Mouse (Mus musculus) embryonic facial prominence, embryonic 11.5 days (tissue): ENCODE data around the gene Cpt1c. TPM values are rescaled to one million over a fixed set of nuclear protein-coding genes. Genes with fewer than 3 reads are reported as not detected.

Experiments used
- ATAC-seq: fragments of 200-750 bp; cut with Nextera tagmentation; replicated peaks from 2 replicates; pipeline ENCODE4 v1.8.0; 2017; ENCODE audit warnings: low read depth; ENCODE audit not compliant: insufficient number of reproducible peaks, low FRiP score, low TSS enrichment
- DNase-seq: peaks from one replicate; pipeline ENCODE4 v3.0.0-alpha.2; 2015; ENCODE audit warnings: low spot score
- H3K27ac ChIP-seq: fragments of 300-500 bp; sonication (generic); replicated peaks from 2 replicates; pipeline ENCODE4 v1.5.1; 2014; ENCODE audit warnings: mild to moderate bottlenecking, low read depth, low read length, control low read depth
- H3K27me3 ChIP-seq: fragments of 300-500 bp; sonication (generic); 2 replicates; pipeline ENCODE4 v1.6.1; 2014; ENCODE audit warnings: mild to moderate bottlenecking, low read length, moderate library complexity, mixed read lengths; ENCODE audit not compliant: control insufficient read depth, insufficient read depth
- H3K36me3 ChIP-seq: fragments of 300-500 bp; sonication (generic); replicated peaks from 2 replicates; pipeline ENCODE4 v1.6.1; 2014; ENCODE audit warnings: low read depth, mild to moderate bottlenecking, low read length, moderate library complexity, mixed read lengths; ENCODE audit not compliant: control insufficient read depth, insufficient read depth
- H3K4me1 ChIP-seq: fragments of 300-500 bp; sonication (generic); 2 replicates; pipeline ENCODE4 v1.6.1; 2014; ENCODE audit warnings: low read length, mixed read lengths; ENCODE audit not compliant: control insufficient read depth, insufficient read depth
- H3K4me2 ChIP-seq: fragments of 300-500 bp; sonication (generic); 2 replicates; pipeline ENCODE4 v1.6.1; 2014; ENCODE audit warnings: low read depth, mild to moderate bottlenecking, control low read depth, low read length, moderate library complexity
- H3K4me3 ChIP-seq: fragments of 300-500 bp; sonication (generic); 2 replicates; pipeline ENCODE4 v1.5.1; 2014; ENCODE audit warnings: low read depth, low read length, control low read depth
- H3K9ac ChIP-seq: fragments of 300-500 bp; sonication (generic); replicated peaks from 2 replicates; pipeline ENCODE4 v1.6.1; 2014; ENCODE audit warnings: mild to moderate bottlenecking, control low read depth, low read length
- H3K9me3 ChIP-seq: fragments of 300-500 bp; sonication (generic); replicated peaks from 2 replicates; pipeline ENCODE4 v1.6.1; 2016; ENCODE audit warnings: mild to moderate bottlenecking, low read length, inconsistent platforms, mixed read lengths; ENCODE audit not compliant: control insufficient read depth
- WGBS: fragments of 180-500 bp; shearing (Covaris S2); extraction: QIAGEN DNeasy Blood & Tissue Kit; methylation state at CpG from one replicate; pipeline ENCODE4 v1.1.7; 2014; 5-methylcytosine and 5-hydroxymethylcytosine counted together
- polyA plus RNA-seq: library from polyadenylated mRNA; unstranded; fragments of >200 nt; fragmentation: Nextera tagmentation; extraction: Ambion mirVana; gene quantifications from 2 replicates; pipeline ENCODE4 v1.2.1, GENCODE M21; 2014

The Cpt1c gene
- polyA plus RNA-seq, 1 experiment from 2014 or later: 14.3 TPM

- Histone ChIP-seq H3K4me1 (no peaks in the 10 kb centered on the region), H3K4me2 (no peak overlapping the region), H3K9me3 (no peaks in the 10 kb centered on the region), H3K9ac (no peak overlapping the region), H3K4me3 (no peak overlapping the region), H3K27ac (no peak overlapping the region), H3K27me3 (no peaks in the 10 kb centered on the region), H3K36me3 (peaks cover 46% of the 10 kb centered on the region)
- DNase-seq: no peak
- 96% methylated on average over 12 of the region's 12 CpGs for WGBS
- ATAC-seq: no peak
Observed at GRCm38 (mm10) chr7:45006503-45006902, 31.9 kb upstream of the Cpt1c start.

- H3K9ac ChIP-seq: no peak overlapping the region
- WGBS: 88% methylated on average over 6 of the region's 6 CpGs
- DNase-seq: no peak
- H3K9me3 ChIP-seq: no peaks in the 10 kb centered on the region
- no peak overlapping the region for H3K4me2 ChIP-seq
- H3K4me1 ChIP-seq: no peaks in the 10 kb centered on the region
- H3K27me3 ChIP-seq: no peaks in the 10 kb centered on the region
- peaks cover 51% of the 10 kb centered on the region for H3K36me3 ChIP-seq
- H3K27ac ChIP-seq: no peak overlapping the region
- no peak overlapping the region for H3K4me3 ChIP-seq
- ATAC-seq: no peak
Observed at GRCm38 (mm10) chr7:45005321-45005992, 30.8 kb upstream of the Cpt1c start.

GRCm38 (mm10) chr7:45004546-45004945 lies 29.9 kb upstream of the Cpt1c start:
- H3K9me3 ChIP-seq: no peaks in the 10 kb centered on the region
- no peak for ATAC-seq
- H3K36me3 ChIP-seq: peaks cover 51% of the 10 kb centered on the region
- DNase-seq: no peak
- no peak overlapping the region for H3K27ac ChIP-seq
- WGBS: 78% methylated on average over 3 of the region's 3 CpGs
- H3K4me1 ChIP-seq: no peaks in the 10 kb centered on the region
- no peak overlapping the region for H3K4me3 ChIP-seq
- H3K9ac ChIP-seq: no peak overlapping the region
- H3K27me3 ChIP-seq: no peaks in the 10 kb centered on the region
- H3K4me2 ChIP-seq: no peak overlapping the region

- Histone ChIP-seq H3K4me3 (no peak overlapping the region), H3K9ac (no peak overlapping the region), H3K4me1 (no peaks in the 10 kb centered on the region), H3K27ac (no peak overlapping the region), H3K9me3 (no peaks in the 10 kb centered on the region), H3K27me3 (no peaks in the 10 kb centered on the region), H3K36me3 (peaks cover 40% of the 10 kb centered on the region), H3K4me2 (no peak overlapping the region)
- 92% methylated on average over 7 of the region's 7 CpGs for WGBS
- ATAC-seq: no peak
- DNase-seq: no peak
Observed at GRCm38 (mm10) chr7:45002440-45002839, 27.8 kb upstream of the Cpt1c start.

- H3K27ac ChIP-seq: no peak overlapping the region
- H3K9ac ChIP-seq: no peak overlapping the region
- no peaks in the 10 kb centered on the region for H3K9me3 ChIP-seq
- 88% methylated on average over 21 of the region's 21 CpGs for WGBS
- no peak overlapping the region for H3K4me3 ChIP-seq
- H3K4me1 ChIP-seq: no peaks in the 10 kb centered on the region; the same call in 1 of the 2 replicates
- no peak overlapping the region for H3K4me2 ChIP-seq
- H3K27me3 ChIP-seq: no peaks in the 10 kb centered on the region
- ATAC-seq: no peak
- peaks cover 24% of the 10 kb centered on the region for H3K36me3 ChIP-seq
- DNase-seq: no peak
Observed at GRCm38 (mm10) chr7:45000539-45001114, 26.0 kb upstream of the Cpt1c start.

- Histone ChIP-seq H3K36me3 (peaks cover 24% of the 10 kb centered on the region), H3K9ac (no peak overlapping the region), H3K4me3 (no peak overlapping the region), H3K27me3 (no peaks in the 10 kb centered on the region), H3K4me1 (no peaks in the 10 kb centered on the region; the same call in 1 of the 2 replicates), H3K27ac (no peak overlapping the region), H3K4me2 (no peak overlapping the region), H3K9me3 (no peaks in the 10 kb centered on the region)
- ATAC-seq: no peak
- no peak for DNase-seq
- 85% methylated on average over 11 of the region's 11 CpGs for WGBS
Observed at GRCm38 (mm10) chr7:44999753-45000152, 25.1 kb upstream of the Cpt1c start.

- WGBS: 1% methylated on average over 18 of the region's 18 CpGs
- Histone ChIP-seq H3K27me3 (no peaks in the 10 kb centered on the region), H3K9me3 (no peaks in the 10 kb centered on the region), H3K4me1 (no peaks in the 10 kb centered on the region; the same call in 1 of the 2 replicates), H3K9ac (peak within 1 kb of the TSS; percentile 84), H3K4me2 (peak within 1 kb of the TSS; percentile 49), H3K36me3 (peaks cover 22% of the 10 kb centered on the region), H3K4me3 (peak within 1 kb of the TSS; percentile 60), H3K27ac (peak within 1 kb of the TSS; percentile 5; the same call in 1 of the 2 replicates)
- no peak for DNase-seq
- ATAC-seq: no peak
Observed at GRCm38 (mm10) chr7:44998501-44998955, 23.9 kb upstream of the Cpt1c start, which contains the start of gene Bcl2l12. TSS of gene Bcl2l12 (minus strand) at chr7:44998712.

- peak overlapping the region; percentile 60 for H3K4me3 ChIP-seq
- peak; percentile 48 for DNase-seq
- H3K9me3 ChIP-seq: no peaks in the 10 kb centered on the region
- peaks cover 19% of the 10 kb centered on the region for H3K36me3 ChIP-seq
- WGBS: 5% methylated on average over 15 of the region's 15 CpGs
- no peaks in the 10 kb centered on the region; the same call in 1 of the 2 replicates for H3K4me1 ChIP-seq
- 0 out of 2 replicates have a peak overlapping the region, but pooled peaks have one; percentile 5 for H3K27ac ChIP-seq
- H3K4me2 ChIP-seq: peak overlapping the region; percentile 49
- no peak for ATAC-seq
- no peaks in the 10 kb centered on the region for H3K27me3 ChIP-seq
- peak overlapping the region; percentile 84 for H3K9ac ChIP-seq
Observed at GRCm38 (mm10) chr7:44997940-44998428, 23.3 kb upstream of the Cpt1c start.
